Mouse (Mus musculus) urinary bladder, postnatal 4 days (tissue): Measurements from ENCODE around the gene Wwox.
A peak's percentile ranks its signal among the peaks of the same experiment; 100 is the strongest.

Experiments used
- DNase-seq, 2 experiments: peaks; one replicate each; pipeline ENCODE4 v3.0.0; 2021 to 2022; ENCODE audit warnings: low spot score in 2 of 2

Gene Wwox

GRCm38 (mm10) chr8:114964206-114964605 lies 524.8 kb downstream of the Wwox start:
- no peak for DNase-seq

- DNase-seq: no peak
These were observed 529.4 kb downstream of the Wwox start for GRCm38 (mm10) chr8:114968842-114969241.

GRCm38 (mm10) chr8:114971378-114971777 lies 531.9 kb downstream of the Wwox start:
- peak; percentile 52 to 75 for DNase-seq

- no peak for DNase-seq
These were observed 533.6 kb downstream of the Wwox start for GRCm38 (mm10) chr8:114973002-114973461.

GRCm38 (mm10) chr8:114974336-114974950 lies 535.0 kb downstream of the Wwox start:
- no peak for DNase-seq

- DNase-seq: no peak
These were observed 538.3 kb downstream of the Wwox start for GRCm38 (mm10) chr8:114977746-114978145.

- no peak for DNase-seq
These were observed 538.9 kb downstream of the Wwox start for GRCm38 (mm10) chr8:114978206-114978960.

GRCm38 (mm10) chr8:114979671-114980070 lies 540.2 kb downstream of the Wwox start:
- no peak for DNase-seq

- DNase-seq: no peak
These were observed 543.3 kb downstream of the Wwox start for GRCm38 (mm10) chr8:114982762-114983161.

- no peak for DNase-seq
These were observed 545.0 kb downstream of the Wwox start for GRCm38 (mm10) chr8:114984500-114984899.

GRCm38 (mm10) chr8:114985996-114986395 lies 546.5 kb downstream of the Wwox start:
- no peak for DNase-seq

- DNase-seq: no peak
These were observed 547.5 kb downstream of the Wwox start for GRCm38 (mm10) chr8:114986971-114987370.

GRCm38 (mm10) chr8:114990865-114991613 lies 551.6 kb downstream of the Wwox start:
- DNase-seq: no peak

- DNase-seq: no peak
These were observed 561.3 kb downstream of the Wwox start for GRCm38 (mm10) chr8:115000736-115001135.

- DNase-seq: no peak
These were observed 565.6 kb downstream of the Wwox start for GRCm38 (mm10) chr8:115005021-115005420.

GRCm38 (mm10) chr8:115006561-115006960 lies 567.1 kb downstream of the Wwox start:
- DNase-seq: peak in 1 of 2 experiments; percentile 48

GRCm38 (mm10) chr8:115007280-115007679 lies 567.8 kb downstream of the Wwox start:
- no peak for DNase-seq

GRCm38 (mm10) chr8:115008624-115009620 lies 569.5 kb downstream of the Wwox start:
- no peak for DNase-seq

GRCm38 (mm10) chr8:115009897-115010768 lies 570.7 kb downstream of the Wwox start:
- DNase-seq: no peak

GRCm38 (mm10) chr8:115010769-115011073 lies 571.3 kb downstream of the Wwox start:
- no peak for DNase-seq
